Mouse (Mus musculus): ENCODE measurements around the gene Myom1. TPM values are rescaled to one million over a fixed set of nuclear protein-coding genes. Genes with fewer than 3 reads are reported as not detected.

The Myom1 gene
- polyA plus RNA-seq, 1 experiment from 2014 or later, result 2.6 TPM

GRCm38 (mm10) chr17:71144322-71145116 lies 142.1 kb downstream of the Myom1 start:
- 71% methylated on average over 19 of the region's 19 CpGs for WGBS (ENCODE audit: insufficient replicate concordance)
- Histone ChIP-seq H3K9me3 (replicated peaks) (no peaks in the 10 kb centered on the region), H3K4me3 (replicated peaks) (no peak overlapping the region), H3K36me3 (replicated peaks) (no peaks in the 10 kb centered on the region), H3K4me1 (replicated peaks) (peaks cover 31% of the 10 kb centered on the region), H3K9ac (no peak overlapping the region), H3K27ac (replicated peaks) (peak overlapping the region; percentile 56), H3K4me2 (peak overlapping the region; percentile 8; the same call in 1 of the 2 replicates), H3K27me3 (no peaks in the 10 kb centered on the region)
- no peak for ATAC-seq (ENCODE audit: insufficient read depth)

GRCm38 (mm10) chr17:71145248-71145961 lies 143.0 kb downstream of the Myom1 start:
- H3K9me3 ChIP-seq (replicated peaks), result no peaks in the 10 kb centered on the region
- H3K4me3 ChIP-seq (replicated peaks), result no peak overlapping the region
- WGBS (ENCODE audit: insufficient replicate concordance), result 88% methylated on average over 1 of the region's 1 CpGs
- H3K4me2 ChIP-seq, result peak overlapping the region; percentile 8
- H3K4me1 ChIP-seq (replicated peaks), result peaks cover 31% of the 10 kb centered on the region
- no peaks in the 10 kb centered on the region for H3K27me3 ChIP-seq
- no peak overlapping the region for H3K9ac ChIP-seq
- ATAC-seq (ENCODE audit: insufficient read depth), result peak; percentile 81
- H3K36me3 ChIP-seq (replicated peaks), result no peaks in the 10 kb centered on the region
- H3K27ac ChIP-seq (replicated peaks), result peak overlapping the region; percentile 56

- WGBS (ENCODE audit: insufficient replicate concordance), result 59% methylated on average over 4 of the region's 4 CpGs
- H3K4me1 ChIP-seq (replicated peaks), result no peaks in the 10 kb centered on the region
These were observed 150.9 kb downstream of the Myom1 start for GRCm38 (mm10) chr17:71153356-71153755.

GRCm38 (mm10) chr17:71155271-71155670 lies 152.8 kb downstream of the Myom1 start:
- Histone ChIP-seq H3K9me3 (replicated peaks) (no peaks in the 10 kb centered on the region), H3K9ac (no peak overlapping the region), H3K4me1 (replicated peaks) (peaks cover 8% of the 10 kb centered on the region; the same call in 1 of the 2 replicates), H3K4me2 (no peak overlapping the region), H3K4me3 (replicated peaks) (no peak overlapping the region), H3K27me3 (no peaks in the 10 kb centered on the region), H3K36me3 (replicated peaks) (no peaks in the 10 kb centered on the region), H3K27ac (replicated peaks) (no peak overlapping the region)
- ATAC-seq (ENCODE audit: insufficient read depth), result no peak
- 76% methylated on average over 1 of the region's 1 CpGs for WGBS (ENCODE audit: insufficient replicate concordance)

More at GRCm38 (mm10) chr17:71153356-71153755, 150.9 kb downstream of the Myom1 start:
- no peak for ATAC-seq (ENCODE audit: insufficient read depth)
- no peaks in the 10 kb centered on the region for H3K36me3 ChIP-seq (replicated peaks)
- H3K27me3 ChIP-seq, result no peaks in the 10 kb centered on the region
- no peak overlapping the region for H3K4me2 ChIP-seq
- no peak overlapping the region for H3K4me3 ChIP-seq (replicated peaks)
- no peak overlapping the region for H3K27ac ChIP-seq (replicated peaks)
- no peaks in the 10 kb centered on the region for H3K9me3 ChIP-seq (replicated peaks)
- H3K9ac ChIP-seq, result no peak overlapping the region

- ATAC-seq (ENCODE audit: insufficient read depth), result no peak
- 43% methylated on average over 4 of the region's 4 CpGs for WGBS (ENCODE audit: insufficient replicate concordance)
- 0 out of 2 replicates have a peak overlapping the region, but pooled peaks have one; percentile 6 for H3K27ac ChIP-seq (replicated peaks)
These were observed 156.7 kb downstream of the Myom1 start for GRCm38 (mm10) chr17:71159152-71159567.

GRCm38 (mm10) chr17:71159720-71160119 lies 157.3 kb downstream of the Myom1 start:
- Histone ChIP-seq H3K9ac (no peak overlapping the region), H3K27me3 (no peaks in the 10 kb centered on the region), H3K9me3 (replicated peaks) (no peaks in the 10 kb centered on the region), H3K36me3 (replicated peaks) (no peaks in the 10 kb centered on the region), H3K4me1 (replicated peaks) (peaks cover 29% of the 10 kb centered on the region), H3K4me3 (replicated peaks) (no peak overlapping the region), H3K4me2 (no peak overlapping the region), H3K27ac (replicated peaks) (no peak overlapping the region)
- no peak; the same call in 1 of the 2 replicates for ATAC-seq (ENCODE audit: insufficient read depth)
- WGBS (ENCODE audit: insufficient replicate concordance), result 71% methylated on average over 8 of the region's 8 CpGs

More at GRCm38 (mm10) chr17:71159152-71159567, 156.7 kb downstream of the Myom1 start:
- Histone ChIP-seq H3K36me3 (replicated peaks) (no peaks in the 10 kb centered on the region), H3K4me1 (replicated peaks) (peaks cover 25% of the 10 kb centered on the region), H3K27me3 (no peaks in the 10 kb centered on the region), H3K4me3 (replicated peaks) (no peak overlapping the region), H3K4me2 (no peak overlapping the region), H3K9me3 (replicated peaks) (no peaks in the 10 kb centered on the region), H3K9ac (no peak overlapping the region)

- no peak overlapping the region for H3K9ac ChIP-seq
- H3K4me2 ChIP-seq, result no peak overlapping the region
- no peaks in the 10 kb centered on the region for H3K9me3 ChIP-seq (replicated peaks)
- no peak overlapping the region for H3K27ac ChIP-seq (replicated peaks)
- WGBS (ENCODE audit: insufficient replicate concordance), result 86% methylated on average over 8 of the region's 8 CpGs
- no peak overlapping the region for H3K4me3 ChIP-seq (replicated peaks)
- H3K36me3 ChIP-seq (replicated peaks), result no peaks in the 10 kb centered on the region
- H3K27me3 ChIP-seq, result no peaks in the 10 kb centered on the region
- ATAC-seq (ENCODE audit: insufficient read depth), result no peak
- peaks cover 33% of the 10 kb centered on the region for H3K4me1 ChIP-seq (replicated peaks)
These were observed 158.0 kb downstream of the Myom1 start for GRCm38 (mm10) chr17:71160244-71160995.

- Histone ChIP-seq H3K27me3 (no peaks in the 10 kb centered on the region), H3K4me3 (replicated peaks) (no peak overlapping the region), H3K27ac (replicated peaks) (0 out of 2 replicates have a peak overlapping the region, but pooled peaks have one; percentile 33), H3K9me3 (replicated peaks) (no peaks in the 10 kb centered on the region), H3K4me2 (no peak overlapping the region), H3K9ac (no peak overlapping the region), H3K4me1 (replicated peaks) (peaks cover 45% of the 10 kb centered on the region), H3K36me3 (replicated peaks) (no peaks in the 10 kb centered on the region)
- peak; percentile 76 for ATAC-seq (ENCODE audit: insufficient read depth)
- 30% methylated on average over 6 of the region's 6 CpGs for WGBS (ENCODE audit: insufficient replicate concordance)
These were observed 162.6 kb downstream of the Myom1 start for GRCm38 (mm10) chr17:71164991-71165390.

GRCm38 (mm10) chr17:71168205-71168815 lies 165.9 kb downstream of the Myom1 start:
- H3K4me1 ChIP-seq (replicated peaks), result peaks cover 52% of the 10 kb centered on the region
- H3K36me3 ChIP-seq (replicated peaks), result no peaks in the 10 kb centered on the region
- H3K9ac ChIP-seq, result no peak overlapping the region; the same call in 1 of the 2 replicates
- H3K4me3 ChIP-seq (replicated peaks), result no peak overlapping the region
- ATAC-seq (ENCODE audit: insufficient read depth), result no peak
- no peaks in the 10 kb centered on the region for H3K9me3 ChIP-seq (replicated peaks)
- H3K27me3 ChIP-seq, result no peaks in the 10 kb centered on the region
- 57% methylated on average over 5 of the region's 5 CpGs for WGBS (ENCODE audit: insufficient replicate concordance)
- 0 out of 2 replicates have a peak overlapping the region, but pooled peaks have one; percentile 54 for H3K27ac ChIP-seq (replicated peaks)
- no peak overlapping the region for H3K4me2 ChIP-seq

- no peak overlapping the region for H3K4me2 ChIP-seq
- H3K4me3 ChIP-seq (replicated peaks), result no peak overlapping the region
- H3K36me3 ChIP-seq (replicated peaks), result no peaks in the 10 kb centered on the region
- peaks cover 48% of the 10 kb centered on the region for H3K4me1 ChIP-seq (replicated peaks)
- no peak overlapping the region for H3K9ac ChIP-seq
- no peaks in the 10 kb centered on the region for H3K9me3 ChIP-seq (replicated peaks)
- WGBS (ENCODE audit: insufficient replicate concordance), result 75% methylated on average over 9 of the region's 9 CpGs
- no peak for ATAC-seq (ENCODE audit: insufficient read depth)
- H3K27me3 ChIP-seq, result no peaks in the 10 kb centered on the region
- H3K27ac ChIP-seq (replicated peaks), result peak overlapping the region; percentile 54; the same call in 1 of the 2 replicates
These were observed 166.4 kb downstream of the Myom1 start for GRCm38 (mm10) chr17:71168846-71169245.
